Mouse (Mus musculus) liver, embryonic 16.5 days (tissue): ENCODE measurements at regions not wholly inside any gene's neighbourhood (a gene's known extent, or its start where the extent isn't known, plus 50 kb on each side); places are given as distances from the start of the nearest gene placed in this dataset.

Experiments
- ATAC-seq: fragments of 200-750 bp; cut with Nextera tagmentation; 2 replicates; pipeline ENCODE4 v1.8.0; 2017; ENCODE audit warnings: low read depth, mild to moderate bottlenecking, moderate number of reproducible peaks, moderate library complexity
- H3K27ac ChIP-seq: fragments of 300-500 bp; sonication (generic); 2 replicates; pipeline ENCODE4 v1.5.1; 2014; ENCODE audit warnings: mild to moderate bottlenecking, low read length
- H3K27me3 ChIP-seq: fragments of 300-500 bp; sonication (generic); 2 replicates; pipeline ENCODE4 v1.6.1; 2014; ENCODE audit warnings: low read depth, low read length, mixed read lengths; ENCODE audit not compliant: control insufficient read depth, insufficient read depth
- H3K36me3 ChIP-seq: fragments of 300-500 bp; sonication (generic); 2 replicates; pipeline ENCODE4 v1.6.1; 2014; ENCODE audit warnings: mild to moderate bottlenecking; ENCODE audit not compliant: control insufficient read depth, insufficient read depth
- H3K4me1 ChIP-seq: fragments of 300-500 bp; sonication (generic); 2 replicates; pipeline ENCODE4 v1.6.1; 2014; ENCODE audit warnings: low read depth, low read length, mixed read lengths; ENCODE audit not compliant: control insufficient read depth
- H3K4me2 ChIP-seq: fragments of 300-500 bp; sonication (generic); 2 replicates; pipeline ENCODE4 v1.6.1; 2014; ENCODE audit warnings: low read depth, low read length, mixed read lengths
- H3K4me3 ChIP-seq: fragments of 300-500 bp; sonication (generic); 2 replicates; pipeline ENCODE4 v1.5.1; 2014; ENCODE audit warnings: low read depth, mild to moderate bottlenecking, low read length
- H3K9ac ChIP-seq: fragments of 300-500 bp; sonication (generic); 2 replicates; pipeline ENCODE4 v1.6.1; 2014; ENCODE audit warnings: low read depth, low read length
- H3K9me3 ChIP-seq: fragments of 300-500 bp; sonication (generic); replicated peaks from 2 replicates; pipeline ENCODE4 v1.6.1; 2016; ENCODE audit warnings: low read length; ENCODE audit not compliant: control insufficient read depth
- WGBS: fragments of 180-500 bp; shearing (Covaris S2); extraction: QIAGEN DNeasy Blood & Tissue Kit; methylation state at CpG from one replicate; pipeline ENCODE4 v1.1.7; 2014; ENCODE audit not compliant: insufficient replicate concordance; 5-methylcytosine and 5-hydroxymethylcytosine counted together

GRCm38 (mm10) chr13:16289633-16290032 is 278.0 kb downstream of the Inhba start:
- 74% methylated on average over 2 of the region's 2 CpGs for WGBS
- Histone ChIP-seq H3K9ac (no peak overlapping the region), H3K36me3 (no peaks in the 10 kb centered on the region), H3K9me3 (no peaks in the 10 kb centered on the region), H3K4me2 (no peak overlapping the region), H3K4me1 (no peaks in the 10 kb centered on the region), H3K4me3 (no peak overlapping the region), H3K27me3 (no peaks in the 10 kb centered on the region), H3K27ac (no peak overlapping the region)
- no peak for ATAC-seq

GRCm38 (mm10) chr13:16290784-16291183 is 279.1 kb downstream of the Inhba start:
- H3K27me3 ChIP-seq: no peaks in the 10 kb centered on the region
- no peak for ATAC-seq
- no peaks in the 10 kb centered on the region for H3K36me3 ChIP-seq
- H3K9ac ChIP-seq: no peak overlapping the region
- H3K4me2 ChIP-seq: no peak overlapping the region
- no peaks in the 10 kb centered on the region for H3K4me1 ChIP-seq
- H3K4me3 ChIP-seq: no peak overlapping the region
- H3K9me3 ChIP-seq: no peaks in the 10 kb centered on the region
- WGBS: 58% methylated on average over 2 of the region's 2 CpGs
- no peak overlapping the region for H3K27ac ChIP-seq

GRCm38 (mm10) chr13:16291661-16292291 is 280.1 kb downstream of the Inhba start:
- WGBS: 50% methylated on average over 6 of the region's 6 CpGs
- H3K9ac ChIP-seq: no peak overlapping the region
- H3K27me3 ChIP-seq: no peaks in the 10 kb centered on the region
- H3K9me3 ChIP-seq: no peaks in the 10 kb centered on the region
- no peaks in the 10 kb centered on the region for H3K4me1 ChIP-seq
- no peak overlapping the region for H3K4me2 ChIP-seq
- H3K36me3 ChIP-seq: no peaks in the 10 kb centered on the region
- H3K27ac ChIP-seq: peak overlapping the region; percentile 49
- ATAC-seq: peak; percentile 98
- H3K4me3 ChIP-seq: no peak overlapping the region

GRCm38 (mm10) chr13:16299756-16300155 is 288.1 kb downstream of the Inhba start:
- no peak overlapping the region for H3K27ac ChIP-seq
- no peak overlapping the region for H3K4me3 ChIP-seq
- WGBS: 46% methylated on average over 2 of the region's 2 CpGs
- no peaks in the 10 kb centered on the region for H3K9me3 ChIP-seq
- no peak overlapping the region for H3K4me2 ChIP-seq
- no peak overlapping the region for H3K9ac ChIP-seq
- H3K27me3 ChIP-seq: no peaks in the 10 kb centered on the region
- H3K36me3 ChIP-seq: no peaks in the 10 kb centered on the region
- no peak for ATAC-seq
- no peaks in the 10 kb centered on the region for H3K4me1 ChIP-seq

- Histone ChIP-seq H3K4me3 (no peak overlapping the region), H3K27me3 (no peaks in the 10 kb centered on the region), H3K9ac (no peak overlapping the region), H3K36me3 (no peaks in the 10 kb centered on the region), H3K27ac (no peak overlapping the region), H3K9me3 (no peaks in the 10 kb centered on the region), H3K4me2 (no peak overlapping the region), H3K4me1 (no peaks in the 10 kb centered on the region)
- 32% methylated on average over 2 of the region's 2 CpGs for WGBS
- ATAC-seq: no peak
These were observed 303.0 kb downstream of the Inhba start for GRCm38 (mm10) chr13:16314669-16315068.

GRCm38 (mm10) chr13:16315689-16316088 is 304.0 kb downstream of the Inhba start:
- Histone ChIP-seq H3K9ac (no peak overlapping the region), H3K9me3 (no peaks in the 10 kb centered on the region), H3K27me3 (no peaks in the 10 kb centered on the region), H3K27ac (no peak overlapping the region), H3K36me3 (no peaks in the 10 kb centered on the region), H3K4me2 (no peak overlapping the region), H3K4me3 (no peak overlapping the region), H3K4me1 (no peaks in the 10 kb centered on the region)
- 71% methylated on average over 2 of the region's 2 CpGs for WGBS
- no peak for ATAC-seq

GRCm38 (mm10) chr13:16316581-16316980 is 304.9 kb downstream of the Inhba start:
- Histone ChIP-seq H3K4me3 (no peak overlapping the region), H3K9ac (no peak overlapping the region), H3K27ac (no peak overlapping the region), H3K27me3 (no peaks in the 10 kb centered on the region), H3K4me2 (no peak overlapping the region), H3K9me3 (no peaks in the 10 kb centered on the region), H3K36me3 (no peaks in the 10 kb centered on the region), H3K4me1 (no peaks in the 10 kb centered on the region)
- WGBS: 73% methylated on average over 2 of the region's 2 CpGs
- no peak for ATAC-seq

GRCm38 (mm10) chr13:16317412-16317811 is 305.8 kb downstream of the Inhba start:
- H3K27ac ChIP-seq: no peak overlapping the region
- ATAC-seq: peak; percentile 51; the same call in 1 of the 2 replicates
- no peak overlapping the region for H3K4me2 ChIP-seq
- no peak overlapping the region for H3K4me3 ChIP-seq
- WGBS: 44% methylated on average over 3 of the region's 3 CpGs
- H3K9ac ChIP-seq: no peak overlapping the region
- no peaks in the 10 kb centered on the region for H3K27me3 ChIP-seq
- no peaks in the 10 kb centered on the region for H3K36me3 ChIP-seq
- H3K9me3 ChIP-seq: no peaks in the 10 kb centered on the region
- H3K4me1 ChIP-seq: no peaks in the 10 kb centered on the region

GRCm38 (mm10) chr13:16320392-16320791 is 308.7 kb downstream of the Inhba start:
- Histone ChIP-seq H3K4me1 (no peaks in the 10 kb centered on the region), H3K9ac (no peak overlapping the region), H3K27ac (no peak overlapping the region), H3K4me3 (no peak overlapping the region), H3K9me3 (no peaks in the 10 kb centered on the region), H3K4me2 (no peak overlapping the region), H3K36me3 (no peaks in the 10 kb centered on the region), H3K27me3 (no peaks in the 10 kb centered on the region)
- 58% methylated on average over 4 of the region's 4 CpGs for WGBS
- no peak for ATAC-seq
